Mouse (Mus musculus): ENCODE measurements around the gene Lyst.

DNA sequence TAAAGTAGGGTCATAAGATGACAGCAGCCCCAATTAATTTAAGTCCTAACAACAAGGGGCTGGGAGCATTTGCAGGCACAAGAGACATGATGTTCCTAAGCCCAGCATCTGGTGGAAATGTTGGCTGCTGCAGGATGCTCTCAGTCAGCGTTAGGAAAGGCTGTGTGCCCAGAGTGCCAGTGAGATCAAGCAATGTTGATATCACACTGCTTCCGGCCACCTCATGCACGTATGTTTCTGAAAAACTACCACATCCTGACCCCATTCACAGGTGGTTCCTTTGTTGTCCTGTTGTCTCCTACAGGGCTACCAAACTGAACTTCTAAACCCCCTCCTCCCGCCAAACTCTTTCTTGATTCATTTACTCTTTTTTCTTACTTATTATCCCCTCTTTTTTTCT lies 25.7 kb upstream of the Lyst start:
- TF ChIP-seq CTCF (IDR thresholded peaks at IDR 0.05; ENCODE audit: extremely low read depth, insufficient read length, insufficient replicate concordance, low read depth, low read length), result no peak
- no peak for TF ChIP-seq POLR2A (IDR thresholded peaks at IDR 0.05; ENCODE audit: low read depth, low read length)

Data from small intestine, adult 2 months (tissue).